Mouse (Mus musculus) limb, embryonic 15.5 days (tissue): ENCODE measurements around the gene Il17c. TPM values are rescaled to one million over a fixed set of nuclear protein-coding genes. Genes with fewer than 3 reads are reported as not detected.

ENCODE experiments used
- ATAC-seq: fragments of 200-750 bp; cut with Nextera tagmentation; 2 replicates; pipeline ENCODE4 v1.8.0; 2017; ENCODE audit warnings: low read depth, moderate TSS enrichment; ENCODE audit not compliant: insufficient number of reproducible peaks, low FRiP score, low TSS enrichment
- H3K27ac ChIP-seq: fragments of 300-500 bp; sonication (generic); 2 replicates; pipeline ENCODE4 v1.5.1; 2015; ENCODE audit warnings: moderate library complexity, mild to moderate bottlenecking, inconsistent platforms
- H3K27me3 ChIP-seq: fragments of 300-500 bp; sonication (generic); 2 replicates; pipeline ENCODE4 v1.6.1; 2015; ENCODE audit warnings: inconsistent platforms
- H3K36me3 ChIP-seq: fragments of 300-500 bp; sonication (generic); 2 replicates; pipeline ENCODE4 v1.6.1; 2015; ENCODE audit warnings: inconsistent platforms
- H3K4me1 ChIP-seq: fragments of 300-500 bp; sonication (generic); 2 replicates; pipeline ENCODE4 v1.6.1; 2015; ENCODE audit warnings: inconsistent platforms
- H3K4me2 ChIP-seq: fragments of 300-500 bp; sonication (generic); 2 replicates; pipeline ENCODE4 v1.6.1; 2015; ENCODE audit warnings: mild to moderate bottlenecking, inconsistent platforms
- H3K4me3 ChIP-seq: fragments of 300-500 bp; sonication (generic); 2 replicates; pipeline ENCODE4 v1.5.1; 2015; ENCODE audit warnings: mild to moderate bottlenecking, inconsistent platforms
- H3K9ac ChIP-seq: fragments of 300-500 bp; sonication (generic); 2 replicates; pipeline ENCODE4 v1.6.1; 2015; ENCODE audit warnings: inconsistent platforms
- H3K9me3 ChIP-seq: fragments of 300-500 bp; sonication (generic); 2 replicates; pipeline ENCODE4 v1.6.1; 2016; ENCODE audit warnings: inconsistent platforms
- WGBS: fragments of 180-500 bp; shearing (Covaris S2); methylation state at CpG from one replicate; pipeline ENCODE4 v1.1.7; 2015; 5-methylcytosine and 5-hydroxymethylcytosine counted together
- microRNA-seq: library from miRNA; unstranded; fragments of <30 nt; microRNA quantifications from one replicate; pipeline ENCODE4, GENCODE M21; 2016
- polyA plus RNA-seq: library from polyadenylated mRNA; unstranded; fragments of >200 nt; fragmentation: Nextera tagmentation; extraction: Ambion mirVana; gene quantifications from 2 replicates; pipeline ENCODE4 v1.2.1, GENCODE M21; 2015

Gene Il17c
- polyA plus RNA-seq, 1 experiment from 2014 or later = 0.22 TPM

- ATAC-seq = no peak
- Histone ChIP-seq H3K36me3 (peaks cover 39% of the 10 kb centered on the region), H3K4me1 (peaks cover 23% of the 10 kb centered on the region), H3K4me2 (no peak overlapping the region), H3K4me3 (no peak overlapping the region), H3K9me3 (no peaks in the 10 kb centered on the region), H3K9ac (no peak overlapping the region), H3K27ac (no peak overlapping the region), H3K27me3 (peaks cover 45% of the 10 kb centered on the region)
- WGBS = 46% methylated on average over 12 of the region's 12 CpGs
Measured at GRCm38 (mm10) chr8:122463651-122464640, 42.1 kb downstream of the Il17c start.

DNA sequence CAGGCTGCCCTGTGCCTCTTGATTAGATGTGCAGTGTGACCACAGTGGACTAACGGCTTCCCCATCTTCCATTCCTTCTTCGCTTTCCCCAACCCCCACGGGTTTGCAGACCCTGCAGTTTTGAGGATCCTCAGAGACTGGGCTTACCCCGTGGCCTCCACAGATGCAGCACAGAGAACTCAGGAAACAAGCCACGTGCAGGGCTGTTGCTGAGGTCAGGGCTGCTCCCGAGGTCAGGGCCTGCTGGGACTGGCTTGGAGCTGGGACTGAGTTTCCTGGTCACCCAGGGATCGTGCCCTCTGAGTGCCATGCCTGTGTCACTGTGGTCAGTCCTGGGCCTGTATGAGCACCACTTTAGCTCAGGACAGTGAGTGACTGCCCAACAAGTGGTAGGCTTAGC is 43.2 kb downstream of the Il17c start:
- Histone ChIP-seq H3K9me3 (no peaks in the 10 kb centered on the region), H3K36me3 (peaks cover 50% of the 10 kb centered on the region), H3K4me2 (no peak overlapping the region), H3K27me3 (peaks cover 37% of the 10 kb centered on the region), H3K4me1 (peaks cover 20% of the 10 kb centered on the region), H3K9ac (no peak overlapping the region), H3K4me3 (no peak overlapping the region), H3K27ac (no peak overlapping the region)
- ATAC-seq = no peak
- WGBS = 61% methylated on average over 7 of the region's 7 CpGs

- 89% methylated on average over 13 of the region's 13 CpGs for WGBS
- Histone ChIP-seq H3K9me3 (no peaks in the 10 kb centered on the region), H3K36me3 (peaks cover 74% of the 10 kb centered on the region), H3K27ac (no peak overlapping the region), H3K4me1 (no peaks in the 10 kb centered on the region; the same call in 1 of the 2 replicates), H3K4me3 (no peak overlapping the region), H3K4me2 (no peak overlapping the region), H3K27me3 (peaks cover 9% of the 10 kb centered on the region), H3K9ac (no peak overlapping the region)
- no peak for ATAC-seq
Measured at GRCm38 (mm10) chr8:122467816-122468215, 46.0 kb downstream of the Il17c start.

GRCm38 (mm10) chr8:122469407-122469806 is 47.6 kb downstream of the Il17c start:
- no peak for ATAC-seq
- no peak overlapping the region for H3K9ac ChIP-seq
- H3K4me2 ChIP-seq = no peak overlapping the region
- peaks cover 81% of the 10 kb centered on the region for H3K36me3 ChIP-seq
- H3K27me3 ChIP-seq = no peaks in the 10 kb centered on the region
- 84% methylated on average over 6 of the region's 6 CpGs for WGBS
- H3K9me3 ChIP-seq = no peaks in the 10 kb centered on the region
- H3K4me3 ChIP-seq = no peak overlapping the region
- no peak overlapping the region for H3K27ac ChIP-seq
- peaks cover 7% of the 10 kb centered on the region for H3K4me1 ChIP-seq

GRCm38 (mm10) chr8:122469965-122470364 is 48.1 kb downstream of the Il17c start:
- no peak overlapping the region for H3K4me2 ChIP-seq
- no peak overlapping the region for H3K4me3 ChIP-seq
- WGBS = 82% methylated on average over 10 of the region's 10 CpGs
- H3K27me3 ChIP-seq = no peaks in the 10 kb centered on the region
- H3K9ac ChIP-seq = no peak overlapping the region
- H3K4me1 ChIP-seq = peaks cover 13% of the 10 kb centered on the region
- peaks cover 81% of the 10 kb centered on the region for H3K36me3 ChIP-seq
- no peaks in the 10 kb centered on the region for H3K9me3 ChIP-seq
- no peak overlapping the region for H3K27ac ChIP-seq
- ATAC-seq = no peak

DNA sequence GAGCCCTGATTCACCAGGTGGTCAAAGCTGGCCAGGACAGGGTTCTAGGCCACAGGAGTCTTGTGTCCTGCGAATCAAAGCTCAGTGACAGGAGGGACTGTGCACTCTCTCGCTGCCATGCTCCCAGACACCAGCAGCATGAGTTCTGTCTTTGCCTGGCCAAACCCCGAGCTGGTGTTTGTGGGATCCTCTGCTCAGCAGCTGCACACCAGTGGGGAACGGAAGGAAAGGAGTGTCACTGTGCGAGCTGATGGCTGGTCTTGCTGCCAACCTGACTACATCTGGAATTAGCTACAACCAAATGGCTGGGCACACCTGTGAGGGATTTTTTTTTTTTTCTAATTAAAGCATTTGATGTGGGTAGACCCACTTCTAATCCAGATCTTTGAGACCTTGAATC is 48.9 kb downstream of the Il17c start:
- 77% methylated on average over 5 of the region's 5 CpGs for WGBS
- Histone ChIP-seq H3K4me2 (no peak overlapping the region), H3K27me3 (no peaks in the 10 kb centered on the region), H3K27ac (no peak overlapping the region), H3K36me3 (peaks cover 74% of the 10 kb centered on the region), H3K9me3 (no peaks in the 10 kb centered on the region), H3K4me1 (peaks cover 16% of the 10 kb centered on the region), H3K4me3 (no peak overlapping the region), H3K9ac (no peak overlapping the region)
- ATAC-seq = no peak

Small RNA genes within 50 kb of the gene (microRNA-seq; reads per million reads assigned to microRNA genes)
- not detected for gene Gm24366

Other genes with a start within 250 kb of the Il17c start
- gene Zfpm1, start 139.9 kb upstream of the Il17c start, polyA plus RNA-seq = 1.1 and 1.2 TPM in 2 replicates
- gene Trhr2, start 61.3 kb upstream of the Il17c start, polyA plus RNA-seq = 0.12 and 0.14 TPM in 2 replicates
- 46.8 and 47.5 TPM in 2 replicates for gene Zc3h18, start 45.4 kb upstream of the Il17c start, polyA plus RNA-seq
- gene Cyba, start 10.9 kb downstream of the Il17c start, polyA plus RNA-seq = 183 and 190 TPM in 2 replicates
- gene Mvd, start 21.4 kb downstream of the Il17c start, polyA plus RNA-seq = 36.8 and 37.3 TPM in 2 replicates
- gene Snai3, start 38.7 kb downstream of the Il17c start, polyA plus RNA-seq = 0.84 and 3.3 TPM in 2 replicates
- 49.4 and 51.0 TPM in 2 replicates for gene Rnf166, start 54.0 kb downstream of the Il17c start, polyA plus RNA-seq
- gene Ctu2, start 54.1 kb downstream of the Il17c start, polyA plus RNA-seq = 40.8 and 47.6 TPM in 2 replicates
- 17.5 and 23.3 TPM in 2 replicates for gene Piezo1, start 129.3 kb downstream of the Il17c start, polyA plus RNA-seq
- 31.8 and 36.1 TPM in 2 replicates for gene Cdt1, start 146.0 kb downstream of the Il17c start, polyA plus RNA-seq
- gene Aprt, start 154.9 kb downstream of the Il17c start, polyA plus RNA-seq = 268 and 295 TPM in 2 replicates
- gene Galns, start 189.4 kb downstream of the Il17c start, polyA plus RNA-seq = 12.0 and 16.6 TPM in 2 replicates
- gene Trappc2l, start 189.6 kb downstream of the Il17c start, polyA plus RNA-seq = 48.9 and 60.1 TPM in 2 replicates
- gene Pabpn1l, start 200.7 kb downstream of the Il17c start, polyA plus RNA-seq = not detected in 2 replicates